Mouse (Mus musculus) A20 (cell line): ENCODE data around the gene Itk.
"Not testable (repeated sequence)": the region's sequence is repeated elsewhere in the genome, so short reads cannot be mapped to it uniquely, and the experiment has no call there.

Experiments
- DNase-seq: peaks from one replicate; pipeline ENCODE4 v3.0.0-alpha.2; 2011; ENCODE audit warnings: low read depth, low spot score

Gene Itk

GRCm38 (mm10) chr11:46389336-46390117, at the start of gene Itk:
Gene Itk (minus strand): TSS chr11:46389515.
- no peak for DNase-seq

GRCm38 (mm10) chr11:46437459-46438000, 48.2 kb upstream of the Itk start:
- DNase-seq: peak; percentile 81

- DNase-seq: peak; percentile 96
Measured at GRCm38 (mm10) chr11:46436760-46437458, 47.6 kb upstream of the Itk start, which contains the start of gene Med7. Gene Med7 (plus strand): TSS chr11:46436925.

- DNase-seq: no peak
Measured at GRCm38 (mm10) chr11:46435363-46435762, 46.0 kb upstream of the Itk start.

- peak; percentile 86 for DNase-seq
Measured at GRCm38 (mm10) chr11:46431129-46431528, 41.8 kb upstream of the Itk start.

GRCm38 (mm10) chr11:46430123-46430522, 40.8 kb upstream of the Itk start:
- DNase-seq: no peak

GRCm38 (mm10) chr11:46428131-46428530, 38.8 kb upstream of the Itk start:
- DNase-seq: not testable (repeated sequence)

GRCm38 (mm10) chr11:46421086-46421888, 32.0 kb upstream of the Itk start:
- no peak for DNase-seq

GRCm38 (mm10) chr11:46418860-46419259, 29.5 kb upstream of the Itk start:
- DNase-seq: no peak

- DNase-seq: peak; percentile 47
Measured at GRCm38 (mm10) chr11:46418438-46418837, 29.1 kb upstream of the Itk start.

GRCm38 (mm10) chr11:46410018-46410563, 20.8 kb upstream of the Itk start:
- DNase-seq: no peak

- DNase-seq: no peak
Measured at GRCm38 (mm10) chr11:46406721-46407120, 17.4 kb upstream of the Itk start.

- no peak for DNase-seq
Measured at GRCm38 (mm10) chr11:46404986-46405385, 15.7 kb upstream of the Itk start.

- no peak for DNase-seq
Measured at GRCm38 (mm10) chr11:46401555-46401954, 12.2 kb upstream of the Itk start.

GRCm38 (mm10) chr11:46398933-46399383, 9.6 kb upstream of the Itk start:
- peak; percentile 90 for DNase-seq

GRCm38 (mm10) chr11:46398473-46398872, 9.2 kb upstream of the Itk start:
- no peak for DNase-seq

- no peak for DNase-seq
Measured at GRCm38 (mm10) chr11:46397900-46398299, 8.6 kb upstream of the Itk start.

GRCm38 (mm10) chr11:46396860-46397179, 7.5 kb upstream of the Itk start:
- no peak for DNase-seq

GRCm38 (mm10) chr11:46396167-46396859, 7.0 kb upstream of the Itk start, which contains the start of gene Fam71b:
Gene Fam71b (plus strand): TSS chr11:46396559.
- DNase-seq: no peak

GRCm38 (mm10) chr11:46395698-46396097, 6.4 kb upstream of the Itk start:
- peak; percentile 39 for DNase-seq

GRCm38 (mm10) chr11:46395088-46395487, 5.8 kb upstream of the Itk start:
- DNase-seq: no peak
